Mouse (Mus musculus): Measurements from ENCODE around the gene Gm42421. TPM values are rescaled to one million over a fixed set of nuclear protein-coding genes. Genes with fewer than 3 reads are reported as not detected.
A peak's percentile ranks its signal among the peaks of the same experiment; 100 is the strongest.

Gm42421 gene
- total RNA-seq (2021) = 1 to 10 TPM; 1.7 to 2.6 TPM

DNA sequence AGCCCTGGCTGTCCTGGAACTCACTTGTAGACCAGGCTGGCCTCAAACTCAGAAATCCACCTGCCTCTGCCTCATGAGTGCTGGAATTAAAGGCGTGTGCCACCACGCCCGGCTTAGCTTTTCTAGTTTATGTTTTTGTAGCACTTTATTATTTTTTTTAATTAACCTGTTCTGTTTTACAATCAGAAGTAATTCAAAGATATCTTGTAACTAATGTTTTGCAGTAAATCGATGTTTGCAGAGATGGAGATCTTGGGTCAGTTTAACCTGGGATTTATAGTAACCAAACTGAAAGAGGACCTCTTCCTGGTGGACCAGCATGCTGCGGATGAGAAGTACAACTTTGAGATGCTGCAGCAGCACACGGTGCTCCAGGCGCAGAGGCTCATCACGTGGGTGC lies at the start of gene Gm42421:
Gene Gm42421 (plus strand): TSS at position 301 of the 400 bp plus-strand sequence.
- intact Hi-C loops (cut with DNase I) = no loop called here
- no peak for DNase-seq (ENCODE audit: low spot score in 2 of 2)

DNA sequence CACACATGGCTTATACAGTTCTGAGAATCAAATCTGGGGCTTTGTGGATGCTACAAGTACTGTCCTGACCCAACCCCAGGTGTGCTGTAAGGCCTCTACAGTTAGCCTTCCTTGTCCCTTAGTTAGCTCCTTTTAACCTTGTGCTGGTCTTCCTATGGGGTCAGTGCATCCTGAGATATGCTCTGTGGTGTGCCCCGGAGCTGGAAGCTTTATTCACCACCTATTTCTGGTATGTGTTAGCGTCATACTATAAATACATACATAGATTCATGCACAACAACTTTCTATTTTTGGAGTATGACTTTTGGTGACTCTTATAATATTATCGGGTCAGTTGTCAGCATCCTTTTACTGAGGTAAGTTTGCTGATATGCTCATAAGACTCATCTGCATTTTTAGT lies 42.7 kb upstream of the Gm42421 start:
- intact Hi-C loops (cut with DNase I) = no loop called here
- no peak for DNase-seq (ENCODE audit: low spot score in 2 of 2)

DNA sequence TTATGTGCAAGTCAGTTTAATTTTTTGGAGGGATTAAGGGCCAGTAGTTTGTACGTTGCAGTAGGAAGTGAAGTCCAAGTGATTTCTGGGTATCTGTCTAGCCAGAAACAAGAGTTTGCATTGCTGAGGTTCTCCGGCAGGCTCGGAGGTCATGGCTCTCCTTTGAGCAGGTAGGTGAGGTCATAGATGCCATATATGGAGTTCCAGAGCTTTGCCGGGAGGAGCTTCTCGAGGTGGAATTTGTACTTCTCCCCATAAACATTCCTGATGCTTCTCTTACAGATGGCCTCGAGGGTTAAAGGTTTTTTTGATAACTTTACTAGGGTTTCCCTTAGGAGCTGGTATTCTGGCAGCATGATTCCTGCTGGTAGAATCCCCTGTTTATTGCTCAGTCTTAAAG lies 37.2 kb upstream of the Gm42421 start:
- no peak for DNase-seq (ENCODE audit: low spot score in 2 of 2)
- intact Hi-C loops (cut with DNase I) = no loop called here

DNA sequence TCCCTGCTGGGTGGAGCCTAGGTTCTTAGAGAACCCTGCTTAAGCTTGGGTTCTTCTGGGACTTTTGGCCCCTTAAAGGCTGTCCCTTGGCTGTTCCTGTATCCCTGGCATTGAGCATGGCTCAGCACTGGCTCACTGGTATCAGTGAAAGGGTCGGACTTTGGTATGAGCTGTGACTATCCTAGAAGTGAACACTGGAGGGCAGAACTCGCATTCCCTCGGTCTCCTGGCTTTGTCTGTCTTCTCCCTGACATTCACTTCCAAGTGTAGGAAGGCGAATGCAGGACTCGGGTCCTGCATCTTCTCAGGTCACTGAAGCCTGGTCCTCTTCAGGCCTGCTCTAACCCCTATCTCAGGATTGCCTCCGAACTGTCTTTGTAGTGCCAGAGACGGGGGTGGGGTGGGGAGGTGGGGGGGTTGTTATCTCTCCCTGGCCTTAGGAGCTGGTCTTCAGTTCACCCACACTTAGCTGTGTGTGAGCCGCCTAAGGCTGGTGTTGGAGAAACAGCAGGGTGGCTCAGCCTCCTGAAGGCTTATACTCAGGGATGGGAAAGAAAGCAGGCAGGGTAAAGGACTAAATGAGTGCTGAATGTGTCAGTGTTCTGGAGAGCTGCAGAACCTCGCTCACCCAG lies 35.6 kb upstream of the Gm42421 start:
- intact Hi-C loops (cut with DNase I) = no loop called here
- DNase-seq (ENCODE audit: low spot score in 2 of 2) = peak in 1 of 2 experiments; percentile 39

DNA sequence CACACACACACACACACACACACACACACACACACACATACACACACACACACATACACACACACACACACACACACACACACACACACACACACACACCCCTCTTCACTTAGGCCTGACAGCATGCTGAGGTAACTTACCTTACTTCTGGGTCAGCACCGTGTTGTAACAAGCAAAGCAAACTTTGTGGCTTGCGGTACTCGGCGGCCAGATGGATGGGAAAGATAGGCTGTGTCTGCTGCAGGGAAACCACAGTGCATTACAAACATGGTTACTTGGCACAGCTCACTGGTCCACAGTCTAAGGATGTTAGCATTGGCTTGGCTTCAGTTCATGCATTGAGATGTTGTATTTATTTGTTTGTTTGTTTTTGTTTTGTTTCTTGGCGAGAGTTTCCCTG lies 34.6 kb upstream of the Gm42421 start:
- no peak for DNase-seq (ENCODE audit: low spot score in 2 of 2)
- intact Hi-C loops (cut with DNase I) = no loop called here

DNA sequence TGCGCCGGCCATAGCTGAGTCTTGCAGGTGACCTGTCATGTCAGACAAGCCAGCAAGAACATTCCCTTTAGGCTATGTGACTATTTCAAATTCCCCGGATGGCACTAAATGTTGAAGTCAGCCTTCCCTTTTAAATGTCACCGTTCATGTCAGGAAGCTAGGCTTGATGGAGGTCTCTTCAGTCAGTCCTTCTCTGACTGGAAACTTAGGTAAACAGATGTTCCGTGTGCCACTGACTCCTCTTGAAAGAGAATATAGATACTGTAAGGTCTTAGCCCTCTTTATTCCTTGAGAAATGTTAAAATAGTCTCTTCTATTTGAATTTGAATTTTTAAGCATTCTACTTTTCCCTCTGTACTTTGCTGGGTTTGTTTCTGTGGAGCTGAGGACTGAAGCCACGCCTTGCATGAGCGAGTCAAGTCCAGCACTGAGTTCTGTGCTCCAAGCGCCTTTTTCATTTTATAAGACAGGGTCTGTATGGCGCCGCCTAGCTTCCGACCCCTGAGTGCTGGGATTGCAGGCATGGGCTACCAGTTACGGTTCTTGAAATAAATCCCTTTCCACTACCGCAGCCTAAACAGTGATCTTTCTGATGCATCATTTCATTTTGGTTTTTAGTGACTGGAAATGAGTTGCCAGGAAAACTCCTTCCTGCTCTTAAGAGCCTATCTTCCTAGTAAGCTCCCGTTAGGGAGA lies 30.2 kb upstream of the Gm42421 start, which contains the start of gene Ankrd61:
Gene Ankrd61 (minus strand): TSS at position 51 of the 696 bp plus-strand sequence.
- DNase-seq (ENCODE audit: low spot score in 2 of 2) = no peak
- intact Hi-C loops (cut with DNase I) = no loop called here

DNA sequence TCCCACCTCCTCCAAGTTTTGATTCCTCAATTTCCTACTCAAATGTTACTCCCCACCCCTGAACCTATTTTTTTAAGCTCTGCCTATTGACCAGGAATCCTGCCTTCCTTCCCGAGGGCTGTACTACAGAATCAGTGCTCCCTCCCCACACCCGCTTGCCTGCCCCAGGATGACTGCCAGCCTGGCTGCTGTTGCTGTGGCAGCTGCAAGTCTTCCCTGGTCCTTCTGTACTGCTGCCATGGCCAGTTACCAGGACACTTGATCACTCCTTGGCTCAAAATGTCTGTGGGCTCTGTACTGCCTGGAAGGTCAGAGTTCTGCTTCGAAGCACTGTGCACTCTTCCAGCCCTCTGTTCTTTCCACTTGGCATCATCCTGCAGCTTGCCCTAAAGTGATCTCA lies 25.9 kb upstream of the Gm42421 start:
- intact Hi-C loops (cut with DNase I) = no loop called here
- peak; percentile 21 to 22 for DNase-seq (ENCODE audit: low spot score in 2 of 2)

DNA sequence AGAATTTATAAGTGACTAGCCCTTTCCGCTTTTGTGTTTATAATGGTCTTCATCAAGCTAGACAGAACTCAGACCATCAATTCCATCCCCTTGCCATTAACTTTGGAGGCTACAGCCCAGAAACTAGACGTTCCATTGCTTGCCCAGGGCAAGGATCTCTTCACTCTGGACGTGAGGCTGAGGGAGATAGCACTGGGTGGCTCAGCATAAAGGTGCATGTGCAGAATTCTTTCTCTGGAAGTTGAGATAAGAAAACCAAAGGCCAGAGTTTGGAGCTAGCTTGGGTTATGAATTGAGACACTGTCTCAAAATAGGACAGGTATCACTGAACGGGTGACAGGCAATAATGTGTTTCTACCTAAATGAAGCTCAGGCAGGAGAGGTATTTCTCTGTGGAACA lies 24.2 kb upstream of the Gm42421 start:
- intact Hi-C loops (cut with DNase I) = no loop called here
- no peak for DNase-seq (ENCODE audit: low spot score in 2 of 2)

DNA sequence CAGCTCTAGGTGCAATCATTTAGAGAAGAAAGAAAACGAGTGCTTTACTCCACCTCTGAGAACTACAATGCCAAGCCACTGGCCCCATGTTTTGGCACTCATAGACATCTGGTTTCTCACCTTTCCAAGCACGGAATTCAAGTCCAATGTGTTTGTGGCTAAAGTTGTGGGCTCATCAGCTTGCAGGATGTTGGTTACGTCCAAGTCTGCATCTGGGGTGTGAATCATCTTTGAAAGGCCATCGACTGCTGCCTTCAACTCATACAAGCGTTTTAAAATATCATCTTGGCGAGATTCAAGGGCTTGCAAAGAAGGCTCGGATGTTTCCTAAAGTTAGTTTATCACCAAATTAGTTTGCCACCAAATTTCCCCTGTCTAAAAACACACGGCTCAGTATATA lies 21.5 kb upstream of the Gm42421 start:
- intact Hi-C loops (cut with DNase I) = no loop called here

DNA sequence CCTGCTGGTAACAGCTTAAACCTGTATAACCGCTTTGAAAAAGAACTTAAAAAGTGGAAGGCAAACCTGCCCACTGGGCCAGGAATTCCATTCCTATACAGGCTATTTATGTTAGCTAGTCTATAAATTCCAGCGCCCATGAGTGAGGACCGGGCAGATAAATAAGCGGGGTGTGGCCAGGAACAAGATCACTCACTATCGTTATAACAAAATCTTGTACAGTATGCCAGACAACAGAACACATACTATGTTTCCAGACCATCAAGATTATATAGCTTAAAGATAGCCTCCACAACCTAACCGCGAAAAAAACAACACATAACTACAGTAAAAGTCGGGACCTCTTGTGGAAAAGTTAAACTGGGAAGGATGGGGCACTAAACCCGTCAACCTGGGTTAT lies 19.0 kb upstream of the Gm42421 start:
- intact Hi-C loops (cut with DNase I) = no loop called here

More for the DNA sequence above, 21.5 kb upstream of the Gm42421 start:
- peak in 1 of 2 experiments; percentile 53 for DNase-seq (ENCODE audit: low spot score in 2 of 2)

DNA sequence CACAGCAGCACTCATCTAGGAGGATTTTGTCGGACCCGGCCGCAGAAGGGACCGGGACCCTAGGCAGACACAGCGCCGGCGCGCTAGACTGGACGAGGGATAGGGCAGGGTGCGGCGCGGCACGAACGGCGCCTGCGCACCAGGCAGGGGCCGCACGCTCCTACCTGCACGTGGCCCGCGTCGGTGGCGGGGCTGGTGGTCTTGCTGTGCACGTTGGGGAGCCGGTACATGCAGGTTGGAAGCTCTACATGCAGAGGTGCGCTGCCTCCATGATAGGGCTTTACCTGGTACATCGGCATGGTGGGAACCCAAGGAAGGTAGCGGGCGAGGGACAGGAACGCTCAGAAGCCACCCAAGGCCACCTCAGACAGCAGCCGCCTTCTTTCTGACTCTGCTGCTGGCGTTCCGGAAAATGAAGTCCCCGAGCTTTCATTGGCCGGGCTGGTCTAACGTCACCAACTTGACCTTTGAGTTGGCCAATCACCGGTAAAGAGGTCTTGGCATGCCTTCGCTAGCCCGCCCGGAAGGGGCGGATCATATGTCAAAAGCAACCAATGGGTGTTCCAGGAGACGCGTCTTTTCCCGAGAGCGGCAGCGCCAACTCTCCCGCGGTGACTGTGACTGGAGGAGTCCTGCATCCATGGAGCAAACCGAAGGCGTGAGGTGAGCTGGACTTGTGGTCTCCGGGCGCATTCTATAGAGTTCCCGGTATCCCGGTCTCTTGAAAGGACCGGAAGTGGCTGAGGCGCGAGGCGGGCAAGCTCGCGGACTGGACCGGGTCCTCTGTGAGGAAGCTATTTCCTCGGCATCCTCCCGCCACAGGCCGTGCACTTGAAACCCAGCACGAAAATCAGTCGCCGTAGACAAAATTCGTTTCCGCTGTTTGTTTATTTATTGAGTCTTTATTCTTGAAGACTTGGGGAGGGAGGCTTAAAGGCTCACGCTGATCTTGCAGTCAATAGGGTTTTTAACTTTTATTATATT lies 18.3 kb upstream of the Gm42421 start, which contains the start of the genes Aimp2 and Pms2:
Gene Aimp2 (minus strand): TSS at position 431 of the 984 bp plus-strand sequence.
Gene Pms2 (plus strand): TSS at position 548 of the 984 bp plus-strand sequence.
- intact Hi-C loops (cut with DNase I) = loop anchor here (5.0 kb wide), 2 partner anchors 68 to 177 kb away; partner anchors contain the start of gene Usp42
- peak; percentile 96 to 99 for DNase-seq (ENCODE audit: low spot score in 2 of 2)

More for the DNA sequence above, 19.0 kb upstream of the Gm42421 start:
- DNase-seq (ENCODE audit: low spot score in 2 of 2) = no peak

DNA sequence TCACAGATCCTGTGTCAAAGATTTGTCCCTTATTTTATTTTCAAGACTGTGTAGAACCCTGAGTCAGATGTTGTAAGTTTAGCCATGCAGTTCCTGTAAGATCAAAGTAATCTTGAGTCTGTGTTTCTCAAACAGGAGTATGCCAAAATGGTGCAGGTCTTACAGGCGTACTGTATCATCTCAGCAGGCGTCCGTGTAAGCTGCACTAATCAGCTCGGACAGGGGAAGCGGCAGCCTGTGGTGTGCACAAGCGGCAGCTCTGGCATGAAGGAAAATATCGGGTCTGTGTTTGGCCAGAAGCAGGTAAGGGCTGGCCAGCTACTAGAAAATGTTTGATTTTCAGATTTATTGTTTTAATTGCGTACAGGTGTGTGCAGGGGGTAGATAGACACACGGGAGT lies 11.8 kb upstream of the Gm42421 start:
- DNase-seq (ENCODE audit: low spot score in 2 of 2) = no peak
- intact Hi-C loops (cut with DNase I) = no loop called here

DNA sequence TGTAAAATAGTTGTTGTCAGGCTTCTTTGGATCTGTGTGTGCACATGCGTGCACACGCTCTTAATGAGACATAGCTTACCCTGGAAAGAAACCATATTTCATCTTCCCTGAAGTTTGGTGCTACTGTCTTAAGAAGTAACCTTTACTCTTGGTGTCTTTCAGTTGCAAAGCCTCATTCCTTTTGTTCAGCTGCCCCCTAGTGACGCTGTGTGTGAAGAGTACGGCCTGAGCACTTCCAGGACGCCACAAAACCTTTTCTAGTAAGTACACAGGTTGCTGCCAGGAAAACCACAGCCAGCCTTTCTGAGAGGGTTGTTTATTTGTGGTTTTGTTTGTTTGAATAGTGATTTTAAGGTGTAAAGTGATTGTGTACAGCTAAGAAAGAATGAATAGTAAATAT lies 10.6 kb upstream of the Gm42421 start:
- DNase-seq (ENCODE audit: low spot score in 2 of 2) = peak in 1 of 2 experiments; percentile 49
- intact Hi-C loops (cut with DNase I) = no loop called here

DNA sequence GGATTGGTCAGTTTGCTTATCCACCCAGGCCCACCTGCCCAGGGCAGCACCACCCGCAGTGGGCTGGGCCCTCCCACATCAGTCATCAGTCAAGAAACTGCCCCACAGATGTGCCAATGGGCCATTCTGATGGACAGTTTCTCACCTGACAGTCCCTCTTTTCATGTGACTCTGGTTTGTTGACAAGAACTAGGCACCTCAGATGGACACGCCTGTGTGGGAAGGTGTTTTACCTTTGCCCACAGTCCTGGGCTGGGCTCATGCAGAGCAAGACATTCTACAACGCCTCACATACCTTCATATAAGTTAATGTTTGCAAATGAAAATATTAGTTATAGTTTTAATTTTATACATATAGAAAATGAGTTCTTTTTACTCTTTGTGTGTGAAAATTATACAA lies 9.9 kb upstream of the Gm42421 start:
- intact Hi-C loops (cut with DNase I) = no loop called here

DNA sequence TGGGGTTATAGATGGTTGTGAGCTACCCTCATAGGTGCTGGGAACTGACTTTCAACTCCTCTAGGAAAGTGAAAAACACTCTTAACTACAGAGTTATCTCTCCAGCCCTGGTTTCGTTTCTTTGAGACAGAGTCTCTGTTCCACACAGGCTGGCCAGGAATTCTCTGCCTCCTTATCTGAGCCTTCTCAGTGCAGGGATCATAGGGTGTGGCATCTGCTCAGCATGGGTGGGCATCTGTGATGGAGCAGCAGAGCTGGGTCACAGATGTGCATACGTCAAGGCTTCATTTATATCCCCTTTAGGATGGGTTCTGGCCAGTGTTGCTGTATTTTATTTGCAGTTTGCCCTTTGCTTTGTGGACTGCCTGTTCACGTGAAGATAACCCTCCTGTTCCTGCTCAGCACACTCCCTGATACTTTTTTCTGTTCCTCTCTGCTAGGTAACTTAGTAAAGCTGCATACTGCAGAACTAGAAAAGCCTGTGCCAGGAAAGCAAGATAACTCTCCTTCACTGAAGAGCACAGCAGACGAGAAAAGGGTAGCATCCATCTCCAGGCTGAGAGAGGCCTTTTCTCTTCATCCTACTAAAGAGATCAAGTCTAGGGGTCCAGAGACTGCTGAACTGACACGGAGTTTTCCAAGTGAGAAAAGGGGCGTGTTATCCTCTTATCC lies 3.1 kb upstream of the Gm42421 start:
- intact Hi-C loops (cut with DNase I) = loop anchor here (5.0 kb wide), 1 partner anchor 67 kb away; no protein-coding TSS in a partner anchor
- no peak for DNase-seq (ENCODE audit: low spot score in 2 of 2)

More for the DNA sequence above, 9.9 kb upstream of the Gm42421 start:
- DNase-seq (ENCODE audit: low spot score in 2 of 2) = no peak

DNA sequence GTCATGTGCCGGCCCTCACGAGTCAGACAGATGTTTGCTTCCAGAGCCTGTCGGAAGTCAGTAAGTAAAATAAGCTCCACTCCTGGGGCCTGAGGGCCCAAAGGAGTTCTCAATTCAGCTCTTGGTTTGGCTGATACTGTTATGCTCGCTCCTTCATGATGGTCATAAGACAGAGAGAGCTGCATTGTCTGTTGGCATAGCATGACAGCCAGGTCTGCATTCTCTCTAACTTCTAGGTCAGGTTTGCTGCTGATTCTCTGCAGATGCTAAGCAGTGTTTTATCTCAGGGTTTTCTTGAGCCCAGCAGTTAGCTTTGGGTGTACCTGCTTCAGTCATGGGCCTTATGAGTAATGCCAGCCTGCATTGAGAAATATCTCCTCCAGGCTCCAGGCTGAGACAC lies 1.3 kb downstream of the Gm42421 start:
- intact Hi-C loops (cut with DNase I) = no loop called here
- no peak for DNase-seq (ENCODE audit: low spot score in 2 of 2)

DNA sequence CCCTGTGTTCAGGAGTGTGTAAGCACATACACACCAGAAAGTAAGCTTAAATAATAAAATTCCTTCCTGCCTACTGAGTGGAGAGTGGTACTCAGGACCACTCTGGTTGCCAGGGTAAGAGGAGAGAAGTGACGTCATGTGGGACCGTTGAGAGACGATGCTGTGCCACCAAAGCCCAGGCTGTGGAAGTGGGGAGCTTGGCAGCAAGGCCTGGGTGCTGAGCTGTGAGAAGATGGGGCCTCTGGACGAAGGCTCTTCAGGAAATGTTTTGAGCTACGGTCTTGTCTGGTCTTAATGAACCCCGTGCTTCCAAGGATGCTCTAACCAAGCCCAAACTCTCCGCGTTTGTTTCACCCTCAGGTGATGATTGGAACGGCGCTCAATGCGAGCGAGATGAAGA lies 2.7 kb downstream of the Gm42421 start:
- no peak for DNase-seq (ENCODE audit: low spot score in 2 of 2)
- intact Hi-C loops (cut with DNase I) = no loop called here

DNA sequence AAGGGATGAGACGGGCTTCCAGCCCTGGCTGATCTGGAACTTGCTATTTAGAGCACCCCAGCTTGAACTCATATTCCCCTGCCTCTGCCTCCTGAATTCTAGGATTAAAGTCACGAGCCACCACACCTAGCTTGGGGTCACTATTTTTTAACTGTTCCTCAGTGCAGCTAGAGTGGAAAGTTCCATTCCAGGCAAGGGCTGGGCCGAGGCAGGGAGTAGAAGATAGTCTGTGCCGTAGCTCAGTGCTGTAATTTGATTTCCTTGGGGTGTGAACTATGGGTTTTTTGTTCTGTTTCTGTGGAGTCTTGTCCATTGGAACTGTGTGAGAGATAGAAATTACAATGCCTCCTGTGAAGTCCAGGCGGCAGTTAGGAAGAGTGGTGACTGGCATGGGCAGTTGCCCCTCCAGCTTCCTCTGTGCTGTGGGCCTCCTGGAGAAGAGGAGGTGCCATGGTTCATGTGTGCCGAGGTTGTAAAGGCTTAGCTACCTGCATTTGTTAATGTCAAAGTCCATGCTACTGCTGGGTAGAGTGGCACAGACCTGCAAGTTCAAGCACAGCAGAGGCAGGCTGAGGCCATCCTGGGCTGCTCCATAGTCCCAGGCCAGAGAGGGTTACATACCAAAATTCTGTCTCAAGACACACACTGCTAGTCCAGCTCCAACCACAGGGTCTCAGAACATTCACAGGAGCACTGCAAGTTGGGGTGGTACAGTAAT lies 4.0 kb downstream of the Gm42421 start:
- intact Hi-C loops (cut with DNase I) = no loop called here
- DNase-seq (ENCODE audit: low spot score in 2 of 2) = no peak

DNA sequence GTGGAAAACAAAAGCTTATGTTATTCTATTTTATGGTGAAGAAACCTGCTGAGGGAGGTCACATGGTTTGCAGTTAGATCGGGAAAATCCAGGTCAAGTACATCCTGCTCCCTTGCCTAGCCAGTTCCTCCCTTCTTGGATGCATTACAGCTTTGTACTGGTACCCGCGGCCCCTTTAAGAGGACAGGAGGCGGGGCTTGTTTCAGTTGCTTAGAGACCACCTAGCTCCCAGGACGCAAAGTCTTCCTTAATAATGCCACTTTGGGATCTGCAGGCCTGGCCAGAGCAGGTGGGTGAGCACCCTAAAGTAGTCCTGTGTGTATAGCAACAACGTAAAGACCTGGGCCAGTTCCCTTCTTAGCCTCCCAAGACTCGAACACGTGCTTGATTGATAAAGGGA lies 4.9 kb downstream of the Gm42421 start, which contains the start of gene Rsph10b:
Gene Rsph10b (plus strand): TSS at position 205 of the 400 bp plus-strand sequence.
- intact Hi-C loops (cut with DNase I) = no loop called here
- no peak for DNase-seq (ENCODE audit: low spot score in 2 of 2)

All from left cerebral cortex, postnatal 25 days (tissue).